Mouse (Mus musculus) C2C12 (cell line): ENCODE measurements around the gene Nr2f6. TPM values are rescaled to one million over a fixed set of nuclear protein-coding genes. Genes with fewer than 3 reads are reported as not detected.

Experiments used
- H3K27me3 ChIP-seq: one replicate; pipeline ENCODE4 v1.6.1; 2011; ENCODE audit not compliant: control insufficient read depth, insufficient read depth, insufficient read length
- H3K36me3 ChIP-seq: one replicate; pipeline ENCODE4 v1.6.1; 2011; ENCODE audit not compliant: control insufficient read depth, insufficient read depth
- H3K4me3 ChIP-seq: one replicate; pipeline ENCODE4 v1.5.1; 2011; ENCODE audit warnings: mild to moderate bottlenecking, control low read depth; ENCODE audit not compliant: poor library complexity, insufficient read depth, severe bottlenecking
- H3K79me2 ChIP-seq: one replicate; pipeline ENCODE4 v1.6.1; 2011; ENCODE audit not compliant: control insufficient read depth, insufficient read depth
- H3K79me3 ChIP-seq: one replicate; pipeline ENCODE4 v1.6.1; 2011; ENCODE audit warnings: low read depth, control low read depth
- H3ac ChIP-seq: one replicate; pipeline ENCODE3; 2011; ENCODE audit warnings: low read depth; ENCODE audit not compliant: control insufficient read depth, insufficient read length
- CEBPB ChIP-seq: IDR thresholded peaks from one replicate; pipeline ENCODE4 v1.6.1; 2011; ENCODE audit warnings: low read depth, mild to moderate bottlenecking, control low read depth, moderate library complexity
- CTCF ChIP-seq: IDR thresholded peaks from one replicate; pipeline ENCODE4 v1.5.1; 2011; ENCODE audit not compliant: control insufficient read depth, insufficient read depth, insufficient read length
- FOSL1 ChIP-seq: IDR thresholded peaks from one replicate; pipeline ENCODE4 v1.8.0; 2011; ENCODE audit warnings: mild to moderate bottlenecking, low read length; ENCODE audit not compliant: poor library complexity, insufficient read depth, severe bottlenecking
- MAX ChIP-seq: IDR thresholded peaks from one replicate; pipeline ENCODE4 v1.6.1; 2011; ENCODE audit warnings: mild to moderate bottlenecking, control low read depth
- MYOD1 ChIP-seq: IDR thresholded peaks from one replicate; pipeline ENCODE4 v1.6.1; 2011; ENCODE audit warnings: low read depth; ENCODE audit not compliant: control insufficient read depth, insufficient read length
- MYOG ChIP-seq: IDR thresholded peaks from one replicate; pipeline ENCODE4 v1.6.1; 2011; ENCODE audit not compliant: control insufficient read depth, insufficient read length; ENCODE audit errors: extremely low read depth
- USF1 ChIP-seq: IDR thresholded peaks from one replicate; pipeline ENCODE4 v1.6.1; 2011; ENCODE audit warnings: low read depth, mild to moderate bottlenecking, control low read depth, moderate library complexity
- long read RNA-seq, 2 experiments: library from polyadenylated mRNA; unstranded; transcript quantifications; one replicate each; pipeline ENCODE4 v2.0.0; 2019 to 2020
- polyA plus RNA-seq: library from polyadenylated mRNA; unstranded; fragments of >200 nt; fragmentation: generic; extraction: Trizol; gene quantifications from one replicate; pipeline ENCODE4 v1.2.1, GENCODE M21; 2012; ENCODE audit warnings: missing spikeins

Nr2f6 gene
- 73.0 TPM for polyA plus RNA-seq
- long read RNA-seq, experiment 1, transcript Nr2f6-201 (4 exons, 2,218 nt): major isoform, 11 of 31 reads
- long read RNA-seq, experiment 1, partial matches to known transcripts: 11 of 31 reads
- long read RNA-seq, experiment 1, other reads (novel, unspliced or antisense): 9 of 31 reads
- long read RNA-seq, experiment 2, transcript Nr2f6-201 (4 exons, 2,218 nt): major isoform, 126 of 161 reads
- long read RNA-seq, experiment 2, partial matches to known transcripts: 11 of 161 reads
- long read RNA-seq, experiment 2, other reads (novel, unspliced or antisense): 24 of 161 reads

DNA sequence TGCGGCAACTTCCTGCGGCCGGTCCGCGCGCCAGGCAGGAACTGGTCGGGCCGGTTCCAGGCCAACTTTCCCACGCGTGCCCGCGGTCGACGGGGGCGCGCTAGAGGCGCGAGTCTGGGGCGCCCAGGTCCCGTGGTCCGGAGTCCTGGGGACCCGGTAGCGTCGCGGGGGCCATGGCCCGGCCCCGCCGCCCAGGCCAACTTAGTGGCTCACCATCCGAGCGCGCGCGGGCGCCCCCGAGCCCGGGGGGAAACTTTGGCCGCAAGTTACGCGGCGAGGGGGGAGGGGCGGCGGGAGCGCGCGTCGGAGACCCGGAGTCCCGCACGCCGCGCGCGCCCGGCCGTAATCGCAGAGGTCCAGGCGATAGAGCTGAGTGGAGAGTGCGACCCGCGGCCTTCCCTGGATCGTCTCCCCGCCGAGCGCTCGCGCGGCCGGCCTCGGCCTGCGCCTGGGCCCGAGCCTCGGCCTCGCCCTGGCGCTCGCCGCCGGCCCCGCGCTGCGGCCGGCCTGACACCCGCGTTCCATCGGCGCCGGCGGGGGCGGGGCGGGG is at the start of gene Nr2f6:
TSS of gene Nr2f6 (minus strand) at position 540 of the 550 bp plus-strand sequence.
- H3K27me3 ChIP-seq: no peaks in the 10 kb centered on the region
- H3K36me3 ChIP-seq: peaks cover 19% of the 10 kb centered on the region
- H3K79me3 ChIP-seq: peaks cover 17% of the 10 kb centered on the region
- H3K4me3 ChIP-seq: peak within 1 kb of the TSS; percentile 82
- peak within 1 kb of the TSS; percentile 86 for H3ac ChIP-seq
- peaks cover 39% of the 10 kb centered on the region for H3K79me2 ChIP-seq
- TF ChIP-seq CEBPB (no peak), MYOG (no peak), MYOD1 (no peak), MAX (no peak), USF1 (no peak), CTCF (no peak), FOSL1 (no peak)

DNA sequence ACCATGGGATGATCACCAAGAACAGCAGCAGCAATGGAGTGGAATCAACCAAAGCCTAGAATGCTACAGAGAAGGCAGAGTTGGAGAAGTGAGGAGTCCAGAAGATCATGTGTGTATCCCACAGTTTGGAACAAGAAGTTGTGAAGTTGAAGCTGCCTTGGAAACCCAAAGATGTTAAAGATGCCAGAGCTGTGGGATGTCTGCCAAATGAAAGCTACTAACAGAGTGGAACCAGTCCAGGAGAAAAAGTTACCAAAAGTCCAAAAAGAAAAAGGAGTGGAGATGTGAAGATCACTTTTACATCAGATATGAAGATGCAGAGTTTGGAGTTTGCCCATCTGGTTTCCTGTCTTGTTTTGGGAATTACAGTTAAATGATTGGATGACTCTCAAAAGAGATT is 40.4 kb upstream of the Nr2f6 start:
- Histone ChIP-seq H3K79me2 (no peaks in the 10 kb centered on the region), H3K79me3 (no peaks in the 10 kb centered on the region), H3K27me3 (no peaks in the 10 kb centered on the region), H3K4me3 (no peak overlapping the region), H3K36me3 (no peaks in the 10 kb centered on the region), H3ac (no peak overlapping the region)
- TF ChIP-seq USF1: no peak
- no peak for TF ChIP-seq CTCF
- no peak for TF ChIP-seq MYOD1
- TF ChIP-seq MYOG: no peak
- no peak for TF ChIP-seq FOSL1
- TF ChIP-seq CEBPB: no peak
- TF ChIP-seq MAX: no peak

DNA sequence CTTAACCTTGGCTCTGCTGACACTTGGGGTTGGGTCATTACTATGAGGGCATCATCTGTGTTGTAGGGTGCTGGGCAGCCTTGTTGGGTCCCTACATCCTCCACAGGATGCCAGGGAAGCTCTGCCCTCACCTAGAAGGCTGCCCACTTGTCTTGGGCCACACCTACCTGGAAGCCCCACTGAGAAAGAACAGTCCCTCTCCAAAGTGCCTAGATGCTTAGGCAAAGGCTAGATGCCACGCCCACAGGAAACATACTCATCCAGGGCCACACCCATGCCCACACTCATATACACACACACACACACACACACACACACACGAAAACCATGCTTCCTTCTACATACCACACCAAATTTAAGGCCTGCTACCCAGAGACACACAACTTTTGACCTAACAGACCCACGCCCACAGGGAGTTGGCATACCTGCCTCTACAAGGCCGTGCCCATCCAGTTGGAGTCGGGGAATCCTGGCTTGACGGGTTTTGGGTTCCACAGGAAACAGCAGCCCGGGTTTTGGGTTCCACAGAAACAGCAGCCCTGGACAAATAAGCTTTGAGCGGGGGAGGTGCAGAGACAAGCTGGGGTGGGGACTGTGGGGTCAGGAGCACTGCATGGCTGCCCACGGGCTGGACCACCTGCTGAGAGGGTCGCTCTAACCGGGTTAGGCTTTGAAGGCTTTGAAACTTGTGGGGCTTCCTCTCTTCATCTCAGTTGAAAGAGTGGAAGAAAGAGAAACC is 29.9 kb upstream of the Nr2f6 start:
- H3ac ChIP-seq: no peak overlapping the region
- peaks cover 2% of the 10 kb centered on the region for H3K79me3 ChIP-seq
- no peak overlapping the region for H3K4me3 ChIP-seq
- TF ChIP-seq MYOD1 (no peak), USF1 (no peak), MAX (no peak), CTCF (no peak), MYOG (no peak), FOSL1 (no peak), CEBPB (no peak)
- peaks cover 29% of the 10 kb centered on the region for H3K36me3 ChIP-seq
- H3K27me3 ChIP-seq: no peaks in the 10 kb centered on the region
- peaks cover 15% of the 10 kb centered on the region for H3K79me2 ChIP-seq

DNA sequence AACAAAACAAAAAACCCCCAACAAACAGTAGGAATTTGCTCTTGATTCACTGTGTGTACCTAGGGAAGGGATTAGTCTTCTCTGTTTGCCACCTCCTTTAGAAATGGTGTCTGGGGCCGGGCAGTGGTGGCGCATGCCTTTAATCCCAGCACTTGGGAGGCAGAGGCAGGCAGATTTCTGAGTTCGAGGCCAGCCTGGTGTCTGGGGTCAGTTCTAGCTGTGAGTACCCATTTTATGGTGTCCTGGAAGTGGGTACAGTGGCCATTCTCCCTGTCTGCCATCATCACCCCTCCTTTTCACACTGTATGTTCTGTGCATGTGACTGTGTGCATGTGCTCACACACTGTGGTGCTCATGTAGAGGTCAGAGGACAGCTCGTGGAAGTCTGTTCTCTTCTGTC is 26.5 kb upstream of the Nr2f6 start:
- H3K27me3 ChIP-seq: no peaks in the 10 kb centered on the region
- H3K36me3 ChIP-seq: peaks cover 29% of the 10 kb centered on the region
- no peak for TF ChIP-seq CEBPB
- H3K79me2 ChIP-seq: peaks cover 22% of the 10 kb centered on the region
- H3K4me3 ChIP-seq: no peak overlapping the region
- H3ac ChIP-seq: no peak overlapping the region
- peaks cover 6% of the 10 kb centered on the region for H3K79me3 ChIP-seq

DNA sequence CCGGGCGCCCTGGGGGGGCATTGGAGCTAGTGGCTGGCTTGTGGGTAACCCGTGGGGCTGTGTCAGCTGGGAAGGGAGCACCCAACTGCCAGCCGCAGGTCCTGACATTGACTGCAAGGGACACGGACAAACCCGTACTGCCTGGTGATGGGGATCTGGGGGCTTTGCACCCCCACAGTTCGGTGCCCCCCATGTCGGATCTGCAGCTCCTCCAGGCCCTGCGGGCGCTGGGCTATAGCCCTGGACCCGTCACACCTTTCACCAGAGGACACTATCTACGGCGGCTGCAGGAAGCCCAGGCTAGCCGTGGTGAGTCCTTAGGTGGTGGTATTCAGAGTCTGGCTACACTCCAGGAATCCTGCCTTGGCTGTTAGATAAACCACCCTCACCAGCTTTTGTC is 25.7 kb upstream of the Nr2f6 start:
- H3K4me3 ChIP-seq: no peak overlapping the region
- TF ChIP-seq USF1 (no peak), CEBPB (no peak), FOSL1 (no peak), CTCF (no peak), MAX (no peak), MYOD1 (no peak), MYOG (no peak)
- peaks cover 6% of the 10 kb centered on the region for H3K79me3 ChIP-seq
- peaks cover 29% of the 10 kb centered on the region for H3K36me3 ChIP-seq
- H3K79me2 ChIP-seq: peaks cover 22% of the 10 kb centered on the region
- H3ac ChIP-seq: no peak overlapping the region
- H3K27me3 ChIP-seq: no peaks in the 10 kb centered on the region
